Mouse (Mus musculus): ENCODE measurements around the gene Ccdc187. TPM values are rescaled to one million over a fixed set of nuclear protein-coding genes. Genes with fewer than 3 reads are reported as not detected.

The Ccdc187 gene
- polyA plus RNA-seq, 1 experiment from 2014 or later: not detected

GRCm38 (mm10) chr2:26314281-26315071 is 20.1 kb upstream of the Ccdc187 start:
- peaks cover 19% of the 10 kb centered on the region for H3K4me1 ChIP-seq (ENCODE audit: control insufficient read depth, insufficient read depth, low read length)

DNA sequence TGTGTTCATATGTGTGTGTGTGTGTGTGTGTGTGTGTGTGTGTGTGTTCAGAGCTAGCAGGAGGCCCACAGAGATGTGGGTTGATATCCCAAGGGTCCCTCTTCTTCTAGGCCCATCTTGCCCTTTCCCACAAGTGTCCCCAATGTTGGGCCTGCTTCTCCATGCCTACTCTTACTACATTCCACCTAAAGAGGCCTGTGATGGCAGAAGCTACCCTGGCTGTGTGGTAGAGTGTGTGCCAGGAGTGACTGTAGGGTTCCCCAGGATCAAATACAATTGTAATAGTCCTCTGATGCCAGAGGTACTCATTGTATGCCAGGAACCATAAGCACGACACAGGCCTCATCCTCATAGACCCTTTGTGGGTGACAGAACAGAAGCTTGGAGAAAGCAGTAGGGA is 19.0 kb upstream of the Ccdc187 start:
- H3K4me1 ChIP-seq (ENCODE audit: control insufficient read depth, insufficient read depth, low read length): peaks cover 26% of the 10 kb centered on the region
- no peak overlapping the region for H3K4me3 ChIP-seq (ENCODE audit: low read depth, low read length)
- peak overlapping the region; percentile 96; the same call in 1 of the 2 replicates for H3K27ac ChIP-seq (replicated peaks; ENCODE audit: low read depth, low read length)
- no peaks in the 10 kb centered on the region for H3K27me3 ChIP-seq (ENCODE audit: control insufficient read depth, insufficient read depth, low read length)
- DNase-seq (ENCODE audit: low spot score): no peak
- WGBS: 86% methylated on average over 1 of the region's 1 CpGs
- no peak for ATAC-seq (replicated peaks; ENCODE audit: insufficient number of reproducible peaks, low FRiP score, low TSS enrichment, low read depth)
- H3K4me2 ChIP-seq (ENCODE audit: low read depth, low read length): no peak overlapping the region
- H3K36me3 ChIP-seq (replicated peaks; ENCODE audit: control insufficient read depth, insufficient read depth, low read depth, low read length): no peaks in the 10 kb centered on the region
- no peaks in the 10 kb centered on the region for H3K9me3 ChIP-seq (replicated peaks; ENCODE audit: control insufficient read depth, low read length)
- no peak overlapping the region for H3K9ac ChIP-seq (replicated peaks; ENCODE audit: low read length)

More at GRCm38 (mm10) chr2:26314281-26315071, 20.1 kb upstream of the Ccdc187 start:
- H3K4me2 ChIP-seq (ENCODE audit: low read depth, low read length): peak overlapping the region; percentile 95
- ATAC-seq (replicated peaks; ENCODE audit: insufficient number of reproducible peaks, low FRiP score, low TSS enrichment, low read depth) (0 out of 2 replicates have a peak, but pooled peaks have one; percentile 8), DNase-seq (ENCODE audit: low spot score) (peak; percentile 82)
- WGBS: 29% methylated on average over 13 of the region's 13 CpGs
- no peaks in the 10 kb centered on the region for H3K27me3 ChIP-seq (ENCODE audit: control insufficient read depth, insufficient read depth, low read length)
- H3K27ac ChIP-seq (replicated peaks; ENCODE audit: low read depth, low read length): peak overlapping the region; percentile 96
- no peaks in the 10 kb centered on the region for H3K9me3 ChIP-seq (replicated peaks; ENCODE audit: control insufficient read depth, low read length)
- peak overlapping the region; percentile 94 for H3K9ac ChIP-seq (replicated peaks; ENCODE audit: low read length)
- H3K4me3 ChIP-seq (ENCODE audit: low read depth, low read length): peak overlapping the region; percentile 93
- H3K36me3 ChIP-seq (replicated peaks; ENCODE audit: control insufficient read depth, insufficient read depth, low read depth, low read length): no peaks in the 10 kb centered on the region

GRCm38 (mm10) chr2:26312812-26313211 is 18.5 kb upstream of the Ccdc187 start:
- ATAC-seq (replicated peaks; ENCODE audit: insufficient number of reproducible peaks, low FRiP score, low TSS enrichment, low read depth) (no peak), DNase-seq (ENCODE audit: low spot score) (no peak)
- Histone ChIP-seq H3K36me3 (replicated peaks; ENCODE audit: control insufficient read depth, insufficient read depth, low read depth, low read length) (no peaks in the 10 kb centered on the region), H3K4me1 (ENCODE audit: control insufficient read depth, insufficient read depth, low read length) (peaks cover 26% of the 10 kb centered on the region), H3K4me2 (ENCODE audit: low read depth, low read length) (no peak overlapping the region), H3K27ac (replicated peaks; ENCODE audit: low read depth, low read length) (no peak overlapping the region), H3K4me3 (ENCODE audit: low read depth, low read length) (no peak overlapping the region), H3K27me3 (ENCODE audit: control insufficient read depth, insufficient read depth, low read length) (no peaks in the 10 kb centered on the region), H3K9me3 (replicated peaks; ENCODE audit: control insufficient read depth, low read length) (no peaks in the 10 kb centered on the region), H3K9ac (replicated peaks; ENCODE audit: low read length) (no peak overlapping the region)
- WGBS: 61% methylated on average over 2 of the region's 2 CpGs

DNA sequence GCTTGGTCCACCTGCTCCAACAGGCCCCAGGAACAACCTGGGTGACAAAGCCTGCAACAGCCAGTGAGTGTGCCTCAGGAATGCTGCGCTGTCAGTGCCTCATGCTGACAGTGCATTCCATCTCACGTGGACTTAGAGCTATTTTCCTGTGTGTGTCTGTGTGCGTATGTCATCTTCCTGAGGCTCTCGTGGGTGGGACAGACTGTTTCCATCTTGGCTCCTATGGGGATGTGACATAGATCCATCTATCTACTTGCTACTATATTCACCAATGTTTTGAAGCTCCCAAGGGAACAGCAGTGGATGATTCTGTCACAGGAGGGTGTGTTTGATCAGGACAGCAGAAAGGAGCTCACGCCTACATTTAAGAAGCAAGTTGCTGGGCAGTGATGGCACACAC is 17.6 kb upstream of the Ccdc187 start:
- no peaks in the 10 kb centered on the region for H3K9me3 ChIP-seq (replicated peaks; ENCODE audit: control insufficient read depth, low read length)
- ATAC-seq (replicated peaks; ENCODE audit: insufficient number of reproducible peaks, low FRiP score, low TSS enrichment, low read depth): no peak
- no peak overlapping the region for H3K4me2 ChIP-seq (ENCODE audit: low read depth, low read length)
- peaks cover 21% of the 10 kb centered on the region for H3K4me1 ChIP-seq (ENCODE audit: control insufficient read depth, insufficient read depth, low read length)
- H3K9ac ChIP-seq (replicated peaks; ENCODE audit: low read length): no peak overlapping the region
- no peak overlapping the region for H3K4me3 ChIP-seq (ENCODE audit: low read depth, low read length)
- no peaks in the 10 kb centered on the region for H3K27me3 ChIP-seq (ENCODE audit: control insufficient read depth, insufficient read depth, low read length)
- 78% methylated on average over 5 of the region's 5 CpGs for whole genome bisulfite sequencing
- no peak overlapping the region for H3K27ac ChIP-seq (replicated peaks; ENCODE audit: low read depth, low read length)
- no peaks in the 10 kb centered on the region for H3K36me3 ChIP-seq (replicated peaks; ENCODE audit: control insufficient read depth, insufficient read depth, low read depth, low read length)
- no peak for DNase-seq (ENCODE audit: low spot score)

DNA sequence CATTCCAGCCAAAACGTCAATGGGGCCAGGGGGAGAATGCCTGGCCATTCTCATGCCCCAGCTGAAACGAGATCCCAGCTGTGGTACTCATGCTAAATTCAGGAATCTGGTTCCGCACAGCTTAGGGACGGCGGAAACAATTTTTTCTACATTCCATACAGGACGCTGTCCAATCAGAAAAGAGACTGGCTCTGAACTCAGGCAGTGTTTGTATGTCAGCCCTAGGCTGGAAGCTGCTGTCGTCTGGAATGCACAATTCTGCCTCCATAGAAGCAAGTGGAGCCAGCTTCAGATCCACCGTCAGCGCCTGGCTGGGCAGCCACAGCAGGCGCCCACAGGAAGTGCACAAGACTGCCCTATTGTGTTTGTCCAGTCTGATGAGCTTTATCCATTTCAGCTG is 15.4 kb upstream of the Ccdc187 start:
- ATAC-seq (replicated peaks; ENCODE audit: insufficient number of reproducible peaks, low FRiP score, low TSS enrichment, low read depth) (peak; percentile 82), DNase-seq (ENCODE audit: low spot score) (peak; percentile 91)
- Histone ChIP-seq H3K4me2 (ENCODE audit: low read depth, low read length) (peak overlapping the region; percentile 8; the same call in 1 of the 2 replicates), H3K27ac (replicated peaks; ENCODE audit: low read depth, low read length) (peak overlapping the region; percentile 91), H3K4me3 (ENCODE audit: low read depth, low read length) (no peak overlapping the region), H3K9me3 (replicated peaks; ENCODE audit: control insufficient read depth, low read length) (no peaks in the 10 kb centered on the region), H3K36me3 (replicated peaks; ENCODE audit: control insufficient read depth, insufficient read depth, low read depth, low read length) (no peaks in the 10 kb centered on the region), H3K4me1 (ENCODE audit: control insufficient read depth, insufficient read depth, low read length) (peaks cover 13% of the 10 kb centered on the region), H3K9ac (replicated peaks; ENCODE audit: low read length) (no peak overlapping the region), H3K27me3 (ENCODE audit: control insufficient read depth, insufficient read depth, low read length) (no peaks in the 10 kb centered on the region)
- WGBS: 9% methylated on average over 10 of the region's 10 CpGs

DNA sequence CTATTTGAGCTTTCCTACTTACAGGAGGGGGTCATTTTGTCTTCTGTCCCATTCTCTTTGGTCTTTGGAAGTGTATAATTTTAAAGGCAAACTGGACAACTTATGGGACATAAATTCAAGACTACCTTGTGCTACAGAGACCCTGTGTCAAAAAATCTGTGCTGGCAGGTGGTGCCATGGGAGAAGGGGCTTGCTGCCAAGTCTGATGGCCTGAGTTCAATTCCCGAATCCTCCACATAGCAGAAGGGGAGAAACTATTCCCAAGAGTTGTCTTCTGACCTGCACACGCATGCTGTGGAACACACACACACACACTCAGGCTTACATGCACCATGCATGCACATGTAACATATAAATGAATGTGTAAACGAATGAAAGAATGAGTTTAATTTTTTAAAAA is 12.3 kb upstream of the Ccdc187 start:
- Histone ChIP-seq H3K4me3 (ENCODE audit: low read depth, low read length) (no peak overlapping the region), H3K27ac (replicated peaks; ENCODE audit: low read depth, low read length) (no peak overlapping the region), H3K4me2 (ENCODE audit: low read depth, low read length) (no peak overlapping the region), H3K9ac (replicated peaks; ENCODE audit: low read length) (no peak overlapping the region), H3K4me1 (ENCODE audit: control insufficient read depth, insufficient read depth, low read length) (peaks cover 6% of the 10 kb centered on the region; the same call in 1 of the 2 replicates), H3K36me3 (replicated peaks; ENCODE audit: control insufficient read depth, insufficient read depth, low read depth, low read length) (no peaks in the 10 kb centered on the region), H3K9me3 (replicated peaks; ENCODE audit: control insufficient read depth, low read length) (no peaks in the 10 kb centered on the region), H3K27me3 (ENCODE audit: control insufficient read depth, insufficient read depth, low read length) (no peaks in the 10 kb centered on the region)
- DNase-seq (ENCODE audit: low spot score) (no peak), ATAC-seq (replicated peaks; ENCODE audit: insufficient number of reproducible peaks, low FRiP score, low TSS enrichment, low read depth) (no peak)
- WGBS: 90% methylated on average over 3 of the region's 3 CpGs

GRCm38 (mm10) chr2:26305555-26305954 is 11.2 kb upstream of the Ccdc187 start:
- Histone ChIP-seq H3K4me1 (ENCODE audit: control insufficient read depth, insufficient read depth, low read length) (peaks cover 6% of the 10 kb centered on the region; the same call in 1 of the 2 replicates), H3K9me3 (replicated peaks; ENCODE audit: control insufficient read depth, low read length) (no peaks in the 10 kb centered on the region), H3K27me3 (ENCODE audit: control insufficient read depth, insufficient read depth, low read length) (no peaks in the 10 kb centered on the region), H3K4me3 (ENCODE audit: low read depth, low read length) (no peak overlapping the region), H3K9ac (replicated peaks; ENCODE audit: low read length) (no peak overlapping the region), H3K36me3 (replicated peaks; ENCODE audit: control insufficient read depth, insufficient read depth, low read depth, low read length) (no peaks in the 10 kb centered on the region), H3K27ac (replicated peaks; ENCODE audit: low read depth, low read length) (no peak overlapping the region), H3K4me2 (ENCODE audit: low read depth, low read length) (no peak overlapping the region)
- no peak for ATAC-seq (replicated peaks; ENCODE audit: insufficient number of reproducible peaks, low FRiP score, low TSS enrichment, low read depth)
- 75% methylated on average over 2 of the region's 2 CpGs for WGBS
- no peak for DNase-seq (ENCODE audit: low spot score)

GRCm38 (mm10) chr2:26304711-26305110 is 10.4 kb upstream of the Ccdc187 start:
- Histone ChIP-seq H3K9me3 (replicated peaks; ENCODE audit: control insufficient read depth, low read length) (no peaks in the 10 kb centered on the region), H3K4me2 (ENCODE audit: low read depth, low read length) (no peak overlapping the region), H3K27ac (replicated peaks; ENCODE audit: low read depth, low read length) (no peak overlapping the region), H3K4me3 (ENCODE audit: low read depth, low read length) (no peak overlapping the region), H3K4me1 (ENCODE audit: control insufficient read depth, insufficient read depth, low read length) (peaks cover 6% of the 10 kb centered on the region; the same call in 1 of the 2 replicates), H3K27me3 (ENCODE audit: control insufficient read depth, insufficient read depth, low read length) (no peaks in the 10 kb centered on the region), H3K36me3 (replicated peaks; ENCODE audit: control insufficient read depth, insufficient read depth, low read depth, low read length) (no peaks in the 10 kb centered on the region), H3K9ac (replicated peaks; ENCODE audit: low read length) (no peak overlapping the region)
- DNase-seq (ENCODE audit: low spot score) (no peak), ATAC-seq (replicated peaks; ENCODE audit: insufficient number of reproducible peaks, low FRiP score, low TSS enrichment, low read depth) (no peak)
- 76% methylated on average over 1 of the region's 1 CpGs for WGBS
